Mouse (Mus musculus) hindbrain, embryonic 13.5 days (tissue): ENCODE data around the gene Alkbh2. TPM values are rescaled to one million over a fixed set of nuclear protein-coding genes. Genes with fewer than 3 reads are reported as not detected.

Source experiments
- ATAC-seq: fragments of 200-750 bp; cut with Nextera tagmentation; 2 replicates; pipeline ENCODE4 v1.8.0; 2017; ENCODE audit warnings: moderate TSS enrichment; ENCODE audit not compliant: low FRiP score
- H3K27ac ChIP-seq: fragments of 300-500 bp; sonication (generic); 2 replicates; pipeline ENCODE4 v1.5.1; 2015; ENCODE audit warnings: inconsistent platforms, mild to moderate bottlenecking, moderate library complexity
- H3K27me3 ChIP-seq: fragments of 300-500 bp; sonication (generic); 2 replicates; pipeline ENCODE4 v1.6.1; 2015; ENCODE audit warnings: mild to moderate bottlenecking, inconsistent platforms
- H3K36me3 ChIP-seq: fragments of 300-500 bp; sonication (generic); 2 replicates; pipeline ENCODE4 v1.6.1; 2015; ENCODE audit warnings: mild to moderate bottlenecking, inconsistent platforms
- H3K4me1 ChIP-seq: fragments of 300-500 bp; sonication (generic); replicated peaks from 2 replicates; pipeline ENCODE4 v1.6.1; 2015; ENCODE audit warnings: inconsistent platforms
- H3K4me2 ChIP-seq: fragments of 300-500 bp; sonication (generic); 2 replicates; pipeline ENCODE4 v1.6.1; 2015; ENCODE audit warnings: inconsistent platforms, mild to moderate bottlenecking, moderate library complexity
- H3K4me3 ChIP-seq: fragments of 300-500 bp; sonication (generic); 2 replicates; pipeline ENCODE4 v1.5.1; 2015; ENCODE audit warnings: mild to moderate bottlenecking, inconsistent platforms
- H3K9ac ChIP-seq: fragments of 300-500 bp; sonication (generic); 2 replicates; pipeline ENCODE4 v1.6.1; 2015; ENCODE audit warnings: mild to moderate bottlenecking, inconsistent platforms
- H3K9me3 ChIP-seq: fragments of 300-500 bp; sonication (generic); 2 replicates; pipeline ENCODE4 v1.6.1; 2016; ENCODE audit warnings: inconsistent platforms
- WGBS: fragments of 180-500 bp; shearing (Covaris S2); methylation state at CpG from one replicate; pipeline ENCODE4 v1.1.7; 2015; 5-methylcytosine and 5-hydroxymethylcytosine counted together
- polyA plus RNA-seq: library from polyadenylated mRNA; unstranded; fragments of >200 nt; fragmentation: Nextera tagmentation; extraction: Ambion mirVana; gene quantifications from 2 replicates; pipeline ENCODE4 v1.2.1, GENCODE M21; 2015

Alkbh2 gene
- polyA plus RNA-seq = 5.4 and 6.3 TPM in 2 replicates

DNA sequence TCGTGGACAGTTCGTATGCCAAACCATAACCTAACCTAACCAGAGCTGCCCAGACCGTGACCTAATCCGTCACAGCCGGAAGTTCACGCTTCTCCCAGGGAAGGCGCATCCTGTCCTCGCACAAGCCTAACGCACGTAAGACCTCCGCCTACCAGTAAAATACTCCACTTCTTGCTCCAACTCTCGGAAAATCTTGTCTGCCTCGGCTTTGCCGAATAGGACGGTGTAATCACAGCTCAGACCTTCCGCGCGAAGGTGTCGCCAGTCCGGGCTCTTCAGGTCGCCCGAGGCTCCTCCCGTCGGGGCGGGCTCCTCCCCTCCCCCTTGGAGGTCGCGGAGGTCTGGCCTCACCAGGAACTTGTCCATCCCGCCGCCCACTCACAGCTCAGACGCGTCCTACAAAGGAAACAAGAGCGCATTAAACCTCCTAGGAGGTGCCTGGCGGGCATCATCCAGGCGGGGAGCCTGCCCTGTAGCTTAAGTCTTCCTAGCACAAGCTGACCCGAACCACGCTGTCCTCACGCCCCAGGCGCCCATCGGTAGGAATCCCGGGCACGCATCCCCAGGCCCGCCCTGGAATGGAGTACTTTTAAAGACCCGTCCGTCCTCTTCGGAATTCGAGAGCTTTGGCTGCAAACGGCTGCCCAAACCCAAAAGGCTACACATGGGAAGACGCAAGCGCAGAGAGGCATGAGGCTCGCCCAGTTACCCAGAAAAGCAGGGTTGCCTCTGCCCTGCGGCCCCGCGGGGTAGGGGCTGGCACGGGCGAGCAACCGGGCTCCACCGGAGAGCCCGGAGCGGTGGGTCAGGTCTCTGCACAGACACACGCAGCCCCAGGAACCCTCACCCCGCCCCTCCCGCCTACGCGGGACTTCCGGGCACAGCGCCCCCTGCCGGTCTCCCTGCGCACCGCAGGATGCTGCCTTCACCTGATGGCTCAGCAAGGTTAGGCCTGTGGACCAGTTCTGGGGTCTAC is at the start of gene Alkbh2:
Gene Alkbh2 (minus strand): TSS at position 845 of the 976 bp plus-strand sequence.
- Histone ChIP-seq H3K9ac (peak within 1 kb of the TSS; percentile 80), H3K4me1 (peaks cover 25% of the 10 kb centered on the region), H3K9me3 (no peaks in the 10 kb centered on the region), H3K4me2 (peak within 1 kb of the TSS; percentile 78), H3K27ac (peak within 1 kb of the TSS; percentile 83), H3K4me3 (peak within 1 kb of the TSS; percentile 66), H3K36me3 (peaks cover 25% of the 10 kb centered on the region), H3K27me3 (no peaks in the 10 kb centered on the region)
- ATAC-seq = peak; percentile 14
- WGBS = under 1% methylated on average over 69 of the region's 69 CpGs

DNA sequence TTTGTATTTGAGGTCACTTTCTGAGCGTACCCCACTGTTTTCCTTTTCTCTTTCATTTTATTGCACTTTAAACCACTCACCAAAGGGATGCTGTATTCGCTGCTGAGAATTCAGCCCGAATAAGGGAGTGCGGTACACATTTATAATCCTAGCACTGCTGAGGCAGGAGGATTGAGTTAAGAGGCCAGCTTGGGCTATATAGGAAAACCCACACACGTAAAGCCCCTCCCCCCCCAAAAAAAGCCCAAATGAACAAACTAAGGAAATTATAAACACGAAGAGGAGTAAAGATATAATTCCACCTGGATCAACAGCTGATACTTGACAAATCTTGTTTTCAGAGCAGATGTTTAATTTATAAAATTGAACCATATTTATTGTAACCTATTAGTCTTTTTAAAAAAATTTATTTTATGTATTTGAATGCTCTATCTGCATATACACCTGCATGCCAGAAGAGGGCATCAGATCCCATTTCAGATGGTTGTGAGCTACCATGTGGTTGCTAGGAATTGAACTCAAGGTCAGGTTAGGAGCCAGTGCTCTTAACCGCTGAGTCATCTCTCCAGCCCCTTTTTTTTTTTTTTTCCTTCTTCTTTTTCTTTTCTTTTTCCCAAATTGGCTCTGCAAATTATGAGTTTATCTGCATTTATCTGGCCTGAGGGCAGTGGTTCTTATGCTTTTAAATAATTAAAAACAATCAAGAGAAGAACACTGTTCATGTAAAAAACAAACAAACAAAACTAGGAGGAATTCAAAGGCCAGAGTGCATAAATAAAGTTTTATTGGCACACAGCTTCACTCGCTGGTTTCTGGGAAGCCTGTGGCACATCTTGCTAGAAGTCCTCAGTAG is 48.8 kb upstream of the Alkbh2 start:
- Histone ChIP-seq H3K9me3 (no peaks in the 10 kb centered on the region), H3K4me3 (no peak overlapping the region), H3K36me3 (no peaks in the 10 kb centered on the region), H3K4me1 (peaks cover 12% of the 10 kb centered on the region), H3K27ac (no peak overlapping the region), H3K4me2 (peak overlapping the region; percentile 56), H3K27me3 (peaks cover 27% of the 10 kb centered on the region), H3K9ac (no peak overlapping the region)
- no peak for ATAC-seq
- WGBS = 61% methylated on average over 8 of the region's 8 CpGs

DNA sequence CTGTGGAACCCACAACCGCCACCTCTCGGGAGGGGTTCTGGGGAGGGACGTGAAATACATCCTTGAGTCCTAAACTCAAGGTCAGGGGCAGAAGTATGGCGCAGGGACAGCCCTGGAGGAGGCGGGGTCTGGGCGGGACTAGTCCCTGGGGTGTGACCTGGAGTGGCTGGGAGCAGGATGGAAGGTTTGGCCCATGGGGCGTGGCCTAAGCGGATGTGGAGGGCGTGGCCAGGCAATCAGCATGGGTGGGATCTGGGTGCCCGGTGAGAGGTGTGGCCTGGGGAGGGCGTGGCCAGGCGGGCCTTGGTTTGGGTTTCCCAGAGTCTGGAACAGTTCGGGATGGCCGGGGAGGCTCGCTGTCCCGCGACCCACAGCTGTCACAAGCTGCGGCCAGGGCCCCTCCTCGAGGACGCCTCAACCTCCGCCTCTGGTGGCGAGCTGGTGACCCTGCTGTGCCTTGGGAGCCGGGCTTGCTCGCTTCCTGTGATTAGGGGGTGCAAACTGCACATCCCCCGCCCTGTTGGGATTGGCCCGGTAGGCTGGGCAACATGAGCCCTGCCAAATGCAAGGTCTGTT is 47.7 kb upstream of the Alkbh2 start:
- 1% methylated on average over 24 of the region's 26 CpGs for WGBS
- no peak overlapping the region for H3K27ac ChIP-seq
- peak overlapping the region; percentile 33 for H3K4me3 ChIP-seq
- H3K36me3 ChIP-seq = no peaks in the 10 kb centered on the region
- H3K4me2 ChIP-seq = peak overlapping the region; percentile 56
- peak; percentile 63; the same call in 1 of the 2 replicates for ATAC-seq
- peaks cover 12% of the 10 kb centered on the region for H3K4me1 ChIP-seq
- peak overlapping the region; percentile 55 for H3K9ac ChIP-seq
- H3K9me3 ChIP-seq = no peaks in the 10 kb centered on the region
- peaks cover 29% of the 10 kb centered on the region for H3K27me3 ChIP-seq

DNA sequence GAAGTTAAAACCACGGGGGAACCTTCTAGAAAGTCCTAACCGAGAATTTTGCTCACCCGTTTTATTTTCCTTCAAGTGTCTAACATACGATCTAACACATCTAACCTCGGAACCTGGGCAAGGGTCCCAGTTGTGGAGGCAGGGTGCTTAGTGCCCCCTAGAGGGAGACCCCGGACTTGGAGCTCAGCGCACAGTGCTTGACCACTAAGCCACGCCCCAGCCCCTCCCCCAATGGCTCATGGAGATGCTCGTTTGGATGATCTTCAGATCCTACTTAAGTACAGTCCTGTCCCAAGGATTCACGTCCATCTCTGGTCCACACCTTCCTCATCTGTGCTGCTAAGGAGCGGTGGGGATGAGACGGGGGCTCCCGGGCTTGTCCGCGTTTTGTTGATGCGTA is 46.6 kb upstream of the Alkbh2 start:
- ATAC-seq = no peak
- Histone ChIP-seq H3K4me3 (no peak overlapping the region), H3K27me3 (peaks cover 33% of the 10 kb centered on the region), H3K27ac (no peak overlapping the region), H3K4me2 (no peak overlapping the region), H3K36me3 (no peaks in the 10 kb centered on the region), H3K9me3 (no peaks in the 10 kb centered on the region), H3K9ac (no peak overlapping the region), H3K4me1 (peaks cover 12% of the 10 kb centered on the region)
- WGBS = 16% methylated on average over 16 of the region's 16 CpGs

DNA sequence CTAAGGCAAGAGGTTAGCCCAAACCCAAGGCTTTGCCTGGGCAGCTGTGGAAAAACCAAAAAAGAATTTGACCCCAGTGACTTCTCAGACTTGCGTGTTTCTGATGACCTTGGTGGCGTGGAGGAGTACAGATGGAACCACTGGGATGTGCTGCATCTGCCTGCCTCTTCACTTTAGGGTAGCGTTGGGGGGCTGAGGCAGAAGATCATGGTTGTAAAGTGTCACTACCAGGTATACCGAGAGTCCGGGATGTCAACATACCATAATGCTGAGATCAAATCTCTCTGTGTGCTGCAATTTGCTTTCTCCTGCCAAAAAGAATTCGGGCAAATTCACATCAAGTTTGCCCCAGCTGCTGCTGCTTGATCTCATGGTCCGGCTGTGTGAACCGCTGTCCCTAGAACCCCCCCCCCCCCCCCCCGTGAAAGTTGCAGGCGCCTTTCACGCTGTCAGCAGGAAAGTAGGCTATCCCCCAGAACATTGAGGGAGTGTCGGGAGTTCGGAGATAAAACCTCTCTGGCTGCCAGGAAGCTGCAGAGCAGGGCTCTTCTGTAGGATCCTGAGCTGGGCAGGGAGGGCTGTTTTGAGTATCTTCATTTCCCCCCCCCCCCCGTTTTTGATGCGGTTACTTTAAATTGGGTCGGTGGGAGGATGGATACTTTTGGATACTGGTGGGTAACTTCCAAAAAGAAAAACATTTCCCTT is 46.0 kb upstream of the Alkbh2 start:
- Histone ChIP-seq H3K36me3 (no peaks in the 10 kb centered on the region), H3K9me3 (no peaks in the 10 kb centered on the region), H3K27me3 (peaks cover 33% of the 10 kb centered on the region), H3K9ac (no peak overlapping the region), H3K27ac (no peak overlapping the region), H3K4me2 (no peak overlapping the region), H3K4me1 (peaks cover 12% of the 10 kb centered on the region), H3K4me3 (no peak overlapping the region)
- 33% methylated on average over 16 of the region's 16 CpGs for WGBS
- ATAC-seq = no peak

DNA sequence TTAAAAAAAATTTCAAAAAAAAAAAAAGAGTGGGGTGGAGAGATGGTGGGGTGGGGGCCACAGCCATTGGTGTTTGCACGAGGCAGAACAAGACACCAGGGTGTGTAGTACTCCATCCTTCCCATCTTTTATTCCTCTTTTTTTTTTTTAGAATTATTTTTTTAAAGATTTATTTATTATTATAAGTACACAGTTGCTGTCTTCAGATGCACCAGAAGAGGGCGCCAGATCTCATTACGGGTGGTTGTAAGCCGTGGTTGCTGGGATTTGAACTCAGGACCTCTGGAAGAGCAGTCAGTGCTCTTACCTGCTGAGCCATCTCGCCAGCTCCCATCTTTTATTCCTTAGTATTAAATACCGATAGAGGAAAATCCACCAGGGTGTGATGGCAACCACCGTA is 45.4 kb upstream of the Alkbh2 start:
- Histone ChIP-seq H3K27ac (no peak overlapping the region), H3K27me3 (peaks cover 33% of the 10 kb centered on the region), H3K4me3 (no peak overlapping the region), H3K36me3 (no peaks in the 10 kb centered on the region), H3K4me1 (peaks cover 12% of the 10 kb centered on the region), H3K4me2 (no peak overlapping the region), H3K9me3 (no peaks in the 10 kb centered on the region), H3K9ac (no peak overlapping the region)
- WGBS = 77% methylated on average over 7 of the region's 7 CpGs
- no peak for ATAC-seq

DNA sequence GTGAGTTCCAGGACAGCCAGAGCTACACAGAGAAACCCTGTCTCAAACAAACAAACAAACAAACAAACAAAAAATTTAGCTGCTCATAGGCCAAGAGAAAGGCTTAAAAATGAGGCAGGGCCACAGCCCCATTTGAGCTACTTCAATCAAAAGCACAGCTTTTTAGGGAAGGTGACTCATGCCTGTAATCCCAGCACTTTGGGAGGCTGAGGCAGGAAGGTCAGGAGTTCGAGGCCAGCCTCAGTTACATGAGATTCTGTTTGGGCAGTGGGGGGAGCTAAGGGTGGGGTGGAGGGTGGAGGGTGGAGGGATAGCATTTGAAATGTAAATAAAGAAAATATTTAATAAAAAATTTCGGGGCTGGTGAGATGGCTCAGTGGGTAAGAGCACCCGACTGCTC is 44.9 kb upstream of the Alkbh2 start:
- H3K27me3 ChIP-seq = peaks cover 33% of the 10 kb centered on the region
- 90% methylated on average over 3 of the region's 3 CpGs for WGBS
- H3K36me3 ChIP-seq = no peaks in the 10 kb centered on the region
- H3K27ac ChIP-seq = no peak overlapping the region
- H3K4me1 ChIP-seq = peaks cover 12% of the 10 kb centered on the region
- no peak overlapping the region for H3K4me2 ChIP-seq
- ATAC-seq = no peak
- no peaks in the 10 kb centered on the region for H3K9me3 ChIP-seq
- H3K9ac ChIP-seq = no peak overlapping the region
- H3K4me3 ChIP-seq = no peak overlapping the region

DNA sequence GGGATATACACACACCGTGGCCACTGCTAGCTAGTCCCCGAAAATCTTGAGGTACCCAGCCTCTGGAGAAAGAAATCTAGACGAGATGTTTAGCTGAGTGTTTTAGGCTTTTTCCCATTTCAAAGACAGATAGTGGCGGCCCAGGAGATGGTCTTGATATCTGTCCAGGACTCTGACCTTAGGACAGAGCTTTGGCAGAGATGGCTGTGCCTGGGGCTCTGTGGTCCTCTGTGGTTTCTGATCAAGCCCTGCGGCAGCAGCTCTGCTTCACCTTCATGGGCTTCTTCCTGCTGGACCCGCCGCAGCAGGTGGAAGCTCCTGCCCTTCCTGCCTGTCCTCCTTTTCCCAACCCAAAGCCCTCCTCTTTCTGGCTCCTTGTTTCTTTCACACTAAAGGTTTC is 42.3 kb upstream of the Alkbh2 start:
- Histone ChIP-seq H3K36me3 (no peaks in the 10 kb centered on the region), H3K27ac (no peak overlapping the region), H3K4me1 (0 out of 2 replicates have a peak, but pooled peaks cover 2% of the 10 kb centered on the region), H3K27me3 (peaks cover 25% of the 10 kb centered on the region), H3K9ac (no peak overlapping the region), H3K4me2 (no peak overlapping the region), H3K9me3 (no peaks in the 10 kb centered on the region), H3K4me3 (no peak overlapping the region)
- 83% methylated on average over 7 of the region's 7 CpGs for WGBS
- no peak for ATAC-seq

DNA sequence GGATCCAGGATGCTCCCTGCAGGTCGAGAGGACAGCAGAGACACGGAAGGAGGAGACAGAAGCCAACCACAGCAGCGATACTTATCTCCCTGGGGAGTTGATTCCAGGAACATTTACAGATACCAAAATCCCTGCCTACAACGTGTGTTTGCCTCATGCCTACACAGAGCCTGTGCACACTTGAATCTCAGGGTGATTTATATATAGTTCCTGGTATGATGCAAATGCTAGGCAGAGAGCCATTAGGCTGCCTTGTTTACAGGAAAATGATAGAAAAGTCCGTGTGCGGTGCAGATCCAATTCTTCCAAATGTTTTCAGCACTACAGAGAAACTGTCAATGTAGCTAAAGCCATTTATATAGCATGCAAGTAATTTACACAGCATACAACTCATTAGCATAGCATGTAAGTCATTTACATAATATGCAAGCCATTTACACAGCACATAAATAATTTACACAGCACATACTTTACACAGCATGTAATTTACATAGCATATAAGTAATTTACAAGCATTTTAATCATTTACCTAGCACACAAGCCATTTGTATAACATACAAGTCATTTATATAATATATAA is 35.2 kb upstream of the Alkbh2 start:
- 72% methylated on average over 6 of the region's 6 CpGs for WGBS
- H3K27ac ChIP-seq = no peak overlapping the region

DNA sequence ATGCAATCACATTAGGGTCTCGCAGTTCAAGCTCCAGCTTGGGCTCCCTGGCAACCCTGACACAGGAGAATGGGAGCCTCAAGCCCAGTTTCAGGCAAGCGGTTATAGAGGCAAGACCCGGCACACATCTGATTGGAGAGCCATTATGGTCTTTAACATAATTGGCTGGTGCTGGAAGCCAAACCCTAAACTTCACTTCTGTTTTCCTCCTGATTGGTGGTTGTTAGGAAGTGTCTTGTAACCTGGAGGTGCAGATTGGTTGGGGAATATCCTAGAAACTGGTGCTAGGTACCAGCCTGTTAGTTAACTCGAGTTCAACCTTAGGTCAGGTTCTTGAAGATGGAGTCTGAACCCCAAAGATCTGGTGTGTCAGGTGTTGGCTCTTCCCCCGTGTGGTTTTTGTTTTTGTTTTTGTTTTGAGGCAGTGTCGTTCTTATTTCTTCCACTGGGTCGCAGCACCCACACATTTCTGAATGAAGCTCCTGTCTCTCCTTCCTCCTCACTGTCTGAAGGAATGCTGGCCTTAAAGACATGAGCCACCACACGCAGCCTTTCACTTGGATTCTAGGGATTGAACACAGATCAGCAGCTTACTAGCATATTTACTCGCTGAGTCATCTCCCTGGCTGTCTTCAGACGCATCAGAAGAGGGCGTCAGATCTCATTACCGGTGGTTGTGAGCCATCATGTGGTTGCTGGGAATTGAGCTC is 34.2 kb upstream of the Alkbh2 start:
- Histone ChIP-seq H3K4me3 (no peak overlapping the region), H3K27ac (no peak overlapping the region), H3K27me3 (peaks cover 5% of the 10 kb centered on the region; the same call in 1 of the 2 replicates), H3K9me3 (no peaks in the 10 kb centered on the region), H3K36me3 (no peaks in the 10 kb centered on the region), H3K4me2 (no peak overlapping the region), H3K4me1 (no peaks in the 10 kb centered on the region), H3K9ac (no peak overlapping the region)
- ATAC-seq = no peak
- 56% methylated on average over 12 of the region's 12 CpGs for WGBS

More for the DNA sequence above, 35.2 kb upstream of the Alkbh2 start:
- no peak overlapping the region for H3K4me3 ChIP-seq
- no peaks in the 10 kb centered on the region for H3K9me3 ChIP-seq
- no peaks in the 10 kb centered on the region for H3K4me1 ChIP-seq
- H3K36me3 ChIP-seq = no peaks in the 10 kb centered on the region
- H3K9ac ChIP-seq = no peak overlapping the region
- ATAC-seq = no peak
- peaks cover 5% of the 10 kb centered on the region; the same call in 1 of the 2 replicates for H3K27me3 ChIP-seq
- no peak overlapping the region for H3K4me2 ChIP-seq

DNA sequence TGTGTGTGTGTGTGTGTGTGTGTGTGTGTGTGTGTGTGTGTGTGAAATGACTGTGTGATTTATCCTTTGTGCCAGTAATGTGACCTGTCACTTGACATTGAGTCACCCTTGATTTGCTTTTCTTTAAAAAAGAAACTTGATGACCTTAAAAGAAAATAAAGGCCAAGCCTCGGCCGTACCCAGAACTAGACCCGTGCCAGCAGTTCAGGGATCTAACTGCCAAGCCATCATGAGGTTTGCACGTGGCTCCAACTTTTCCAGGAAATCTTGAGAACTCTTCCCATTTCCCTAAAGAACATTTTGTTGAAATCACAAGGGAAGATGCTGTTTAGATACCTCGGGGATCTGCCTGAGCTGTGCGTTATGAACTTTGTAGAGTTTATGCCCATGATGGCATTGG is 33.4 kb upstream of the Alkbh2 start:
- 79% methylated on average over 6 of the region's 6 CpGs for WGBS

More for the DNA sequence above, 33.4 kb upstream of the Alkbh2 start:
- Histone ChIP-seq H3K9ac (no peak overlapping the region), H3K4me1 (no peaks in the 10 kb centered on the region), H3K9me3 (no peaks in the 10 kb centered on the region), H3K36me3 (no peaks in the 10 kb centered on the region), H3K4me3 (no peak overlapping the region), H3K27ac (no peak overlapping the region), H3K4me2 (no peak overlapping the region), H3K27me3 (peaks cover 5% of the 10 kb centered on the region; the same call in 1 of the 2 replicates)
- no peak for ATAC-seq
